Mouse (Mus musculus) gastrocnemius, postnatal 25 days (tissue): Measurements from ENCODE around the gene Fam120c. TPM values are rescaled to one million over a fixed set of nuclear protein-coding genes. Genes with fewer than 3 reads are reported as not detected.
"Not testable (repeated sequence)": the region's sequence is repeated elsewhere in the genome, so short reads cannot be mapped to it uniquely, and the experiment has no call there.

ENCODE experiments used
- DNase-seq: peaks from one replicate; pipeline ENCODE4 v3.0.0; 2022
- long read RNA-seq, 2 experiments: library from polyadenylated mRNA; stranded (forward); transcript quantifications; one replicate each; pipeline ENCODE4 v2.0.0; 2021
- total RNA-seq, 2 experiments: library from RNA; stranded (reverse); gene quantifications; 1 replicate in 1 of 2; 2 replicates in 1 of 2; pipeline ENCODE4 v1.2.3; 2021

Fam120c gene
- 10 to 100 TPM; 11.4 to 11.7 TPM for total RNA-seq
- long read RNA-seq, experiment 1, partial matches to known transcripts: 0 of 1 reads
- long read RNA-seq, experiment 1, other reads (novel, unspliced or antisense): 1 of 1 reads
- long read RNA-seq, experiment 2, partial matches to known transcripts: 0 of 3 reads
- long read RNA-seq, experiment 2, other reads (novel, unspliced or antisense): 3 of 3 reads

DNA sequence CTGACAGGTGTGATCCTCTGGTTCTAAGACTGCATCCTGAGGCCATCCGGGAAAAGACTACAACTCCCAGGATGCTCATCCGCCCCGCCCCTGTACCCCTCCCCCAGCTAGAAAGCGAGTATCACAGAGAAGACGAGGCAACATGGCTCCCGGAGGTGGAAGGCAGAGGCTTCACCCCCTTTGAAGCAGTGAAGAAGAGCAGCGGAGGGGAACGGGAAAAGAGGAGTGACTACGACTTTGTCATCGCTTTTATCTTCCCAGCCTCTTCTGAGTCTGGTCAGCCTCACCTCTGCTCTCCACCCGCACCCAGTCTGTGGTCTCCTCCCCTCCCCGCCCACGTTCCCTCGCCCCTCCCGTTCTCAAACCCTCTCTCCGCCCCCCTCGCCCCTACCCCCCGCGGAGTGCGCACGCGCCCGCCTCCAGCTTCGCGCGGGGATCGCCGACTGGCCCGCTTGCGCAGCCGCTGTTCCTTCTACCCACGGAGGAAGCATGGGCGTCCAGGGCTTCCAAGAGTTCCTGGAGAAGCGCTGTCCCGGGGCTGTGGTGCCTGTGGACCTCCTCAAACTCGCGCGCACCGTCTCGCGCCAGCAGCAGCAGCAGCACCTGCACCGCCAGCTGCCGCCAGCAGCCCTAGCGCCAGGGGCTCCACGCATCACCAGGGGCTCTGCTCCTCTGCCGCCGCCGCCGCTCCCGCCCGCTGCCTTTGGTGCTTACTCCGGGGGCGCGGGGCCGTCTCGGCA lies at the start of gene Fam120c:
Fam120c (plus strand) TSS at position 415 of the 740 bp plus-strand sequence.
- peak; percentile 84 for DNase-seq

GRCm38 (mm10) chrX:151298329-151298728 lies 45.6 kb upstream of the Fam120c start:
- no peak for DNase-seq

DNA sequence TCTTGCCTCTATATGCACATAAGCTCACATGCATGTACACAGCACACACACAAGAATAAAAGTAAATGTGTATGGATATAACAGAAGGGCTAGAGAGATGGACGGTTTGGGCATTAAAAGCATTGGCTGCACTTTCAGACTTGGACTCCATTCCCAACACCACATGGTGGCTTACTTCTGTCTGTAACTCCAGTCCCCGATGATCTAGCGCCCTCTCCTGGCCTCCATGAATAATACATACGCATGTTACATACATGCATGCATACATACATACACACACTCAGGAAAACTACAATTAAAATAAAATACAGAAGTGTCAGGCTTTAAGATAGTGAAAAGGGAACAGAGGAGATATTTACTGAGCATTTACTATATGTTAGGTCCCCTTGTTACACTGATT lies 30.2 kb upstream of the Fam120c start:
- DNase-seq: no peak

GRCm38 (mm10) chrX:151333615-151334014 lies 10.4 kb upstream of the Fam120c start:
- DNase-seq: no peak

DNA sequence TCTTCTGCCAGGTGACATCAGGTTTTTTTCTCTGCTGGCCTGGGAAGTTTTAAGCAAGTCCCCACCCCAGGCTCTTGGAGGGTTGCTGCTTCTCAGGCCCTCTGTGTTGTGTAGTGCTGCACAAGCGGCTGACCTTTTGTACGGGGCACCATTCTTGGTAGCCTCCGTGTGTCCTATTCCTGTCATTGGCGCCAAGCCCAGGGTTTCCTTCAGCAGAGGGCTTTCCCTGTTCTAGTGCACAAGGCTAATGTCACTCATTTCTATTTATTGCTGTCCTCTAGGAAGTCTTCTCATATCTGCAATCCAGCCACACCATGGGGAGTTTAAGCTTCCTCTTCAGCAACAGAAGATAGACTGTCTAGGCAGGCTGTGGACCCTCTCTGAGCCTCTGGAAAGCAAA lies 6.2 kb upstream of the Fam120c start:
- peak; percentile 75 for DNase-seq

GRCm38 (mm10) chrX:151344501-151344984 lies 568 bp downstream of the Fam120c start:
- peak; percentile 32 for DNase-seq

DNA sequence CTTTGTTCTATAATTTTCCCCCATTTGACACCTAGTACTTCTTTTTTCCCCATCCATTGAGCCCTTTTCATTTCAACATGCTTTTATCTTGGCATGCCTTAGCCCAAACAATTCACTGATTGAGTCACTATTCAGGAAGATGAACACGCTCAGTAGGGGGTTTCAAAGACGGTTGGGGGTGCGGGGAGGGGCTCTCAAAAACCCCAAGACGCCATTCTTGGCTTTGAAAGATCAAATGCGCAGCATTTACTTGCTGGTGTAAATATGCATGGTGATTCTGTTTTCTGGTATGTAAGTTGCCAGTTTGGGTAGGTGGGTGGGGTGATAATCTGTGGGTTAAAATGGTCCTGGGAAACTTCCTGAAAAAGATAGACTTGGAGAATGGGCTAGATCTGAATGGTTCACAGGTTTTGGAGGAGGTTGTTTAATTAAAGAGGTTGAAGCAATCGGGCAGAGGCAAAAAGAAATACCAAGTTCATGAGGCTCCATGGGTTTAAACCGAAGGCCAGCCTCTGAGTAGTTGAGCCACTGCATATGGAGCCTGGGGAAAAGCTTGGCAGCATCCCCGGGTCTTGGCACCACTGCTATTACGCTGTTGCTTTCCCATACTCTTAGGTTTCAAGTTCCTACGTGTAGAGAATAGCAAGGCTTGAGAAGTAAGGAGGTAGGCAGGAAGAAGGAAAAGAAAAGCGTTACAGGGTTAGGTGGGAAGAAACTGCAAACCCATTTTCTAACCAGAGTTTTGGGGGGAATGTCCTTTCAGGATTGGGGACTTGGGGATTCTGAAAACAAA lies 1.6 kb downstream of the Fam120c start:
- peak; percentile 17 for DNase-seq

DNA sequence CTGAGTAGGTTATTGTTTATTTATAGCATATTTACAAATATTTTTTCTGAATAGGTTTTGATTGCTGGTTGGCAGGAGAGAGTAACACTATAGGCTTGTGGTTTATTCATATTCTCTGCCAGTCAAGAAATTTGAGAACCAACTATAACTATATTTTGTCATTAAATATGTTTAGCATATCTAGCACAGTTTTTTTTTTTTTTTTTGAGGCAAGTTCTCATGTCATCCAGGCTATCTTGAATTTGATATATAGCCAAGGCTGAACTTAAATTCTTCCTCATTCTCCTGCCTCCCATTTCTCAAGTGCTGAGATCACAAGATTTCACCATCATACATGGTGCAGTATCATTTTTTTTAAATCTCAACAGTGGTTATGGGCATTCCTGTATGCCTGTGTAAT lies 3.3 kb downstream of the Fam120c start:
- DNase-seq: no peak

DNA sequence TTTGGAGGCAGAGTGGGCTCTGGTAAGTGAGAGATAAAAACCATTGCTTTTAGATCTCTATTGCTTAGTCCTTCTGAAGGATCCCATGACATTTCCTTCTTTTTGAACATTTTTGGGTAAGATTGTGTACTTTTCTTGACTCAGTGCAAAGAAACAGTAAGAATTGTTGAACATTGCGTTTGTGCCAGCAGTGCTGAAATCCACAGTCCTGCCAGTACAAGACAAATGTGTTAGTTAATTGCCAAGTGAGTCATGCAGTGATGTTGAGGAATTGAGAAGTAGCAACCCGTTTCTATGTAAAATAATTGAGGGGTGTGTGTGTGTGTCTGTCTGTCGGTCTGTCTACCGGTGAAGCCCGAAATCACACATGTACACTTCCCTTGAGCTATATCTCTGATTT lies 5.3 kb downstream of the Fam120c start:
- DNase-seq: no peak

DNA sequence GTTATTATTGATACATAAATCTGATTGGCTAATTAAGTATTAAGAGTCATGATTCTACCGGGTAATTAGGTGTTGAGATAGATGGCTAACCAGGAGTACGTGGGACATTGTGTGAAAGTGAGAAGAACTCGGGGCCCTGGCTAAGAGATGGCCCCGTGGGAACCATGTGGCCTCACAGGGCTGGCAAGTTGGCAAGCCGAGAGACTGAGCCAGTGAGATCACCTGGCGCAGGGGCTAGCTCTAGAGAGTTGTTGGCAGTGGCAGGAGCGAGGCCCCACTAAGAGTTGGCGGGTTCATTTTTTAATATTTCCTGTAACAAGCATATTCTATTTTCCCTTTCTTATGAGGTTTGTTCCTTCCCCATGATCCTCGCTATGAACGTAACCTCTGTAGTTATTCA lies 74.8 kb downstream of the Fam120c start:
- DNase-seq: no peak

DNA sequence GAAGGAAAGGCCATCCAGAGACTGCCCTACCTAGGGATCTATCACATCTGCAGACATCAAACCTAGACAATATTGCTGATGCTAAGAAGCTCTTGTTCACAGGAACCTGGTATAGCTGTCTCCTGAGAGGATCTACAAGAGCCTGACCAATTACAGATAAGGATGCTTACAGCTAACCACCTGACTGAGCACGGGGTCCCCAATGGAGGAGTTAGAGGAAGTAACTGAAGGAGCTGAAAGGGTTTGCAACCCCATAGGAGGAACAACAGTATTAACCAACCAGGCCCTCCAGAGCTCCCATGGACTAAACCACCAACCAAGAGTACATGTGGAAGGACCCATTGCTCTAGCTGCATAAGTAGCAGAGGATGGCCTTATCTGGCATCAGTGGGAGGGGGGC lies 76.8 kb downstream of the Fam120c start:
- DNase-seq: no peak

DNA sequence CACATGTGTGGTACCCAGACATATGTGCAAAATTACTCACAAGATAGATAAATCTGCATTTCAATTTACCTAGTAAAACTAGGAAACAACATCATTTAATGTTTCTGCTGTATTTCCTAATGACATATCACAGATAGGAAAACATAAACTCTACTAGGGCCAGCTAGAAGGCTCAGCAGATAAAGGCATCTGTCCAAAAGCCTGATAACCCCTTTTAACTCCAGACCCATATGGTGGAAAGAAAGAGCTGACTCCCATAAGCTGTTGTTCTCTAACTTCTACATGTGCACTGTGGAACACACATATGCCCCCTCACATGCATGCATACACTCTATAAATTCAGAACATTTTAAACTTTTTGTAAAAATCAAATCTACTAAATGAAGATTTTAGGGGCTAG lies 99.7 kb downstream of the Fam120c start:
- DNase-seq: no peak

DNA sequence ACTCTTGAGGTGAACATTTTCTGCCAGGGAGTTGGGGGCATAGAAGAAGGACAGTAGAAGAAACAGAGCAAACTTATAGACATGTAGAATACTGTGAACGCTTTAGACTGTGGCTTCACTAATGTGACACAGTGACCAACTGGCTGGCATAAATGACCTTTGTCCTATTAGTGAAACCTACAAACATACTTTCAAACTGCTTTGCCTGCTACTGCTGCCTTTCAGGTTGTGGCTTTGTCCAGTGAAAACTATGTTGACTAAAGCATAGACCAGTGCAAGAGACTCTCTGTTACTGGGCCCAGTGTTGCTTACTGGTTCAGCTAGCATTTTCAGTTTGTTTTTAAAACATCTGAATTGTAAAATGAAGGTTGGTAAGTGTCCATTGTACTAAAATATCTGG lies 100.2 kb downstream of the Fam120c start:
- no peak for DNase-seq

DNA sequence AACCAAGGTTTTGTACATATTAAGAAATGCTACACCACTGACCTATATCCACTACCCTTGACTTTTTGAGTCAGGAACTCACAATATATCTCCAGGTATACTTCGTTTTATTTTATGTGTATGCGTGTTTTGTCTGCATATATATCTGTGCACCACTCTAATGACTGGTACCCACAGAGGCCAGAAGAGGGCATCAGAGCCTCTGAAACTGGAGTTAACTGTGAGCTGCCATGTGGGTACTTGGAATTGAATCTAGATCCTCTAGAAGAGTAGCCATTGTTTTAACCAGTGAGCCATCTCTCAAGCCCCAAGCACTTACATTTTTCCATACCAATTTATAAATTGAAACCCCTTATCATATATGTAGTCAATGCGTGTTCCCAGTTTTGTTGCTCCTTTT lies 144.2 kb downstream of the Fam120c start:
- no peak for DNase-seq

GRCm38 (mm10) chrX:151493269-151493668 lies 149.3 kb downstream of the Fam120c start:
- DNase-seq: not testable (repeated sequence)

GRCm38 (mm10) chrX:151496596-151496995 lies 152.6 kb downstream of the Fam120c start:
- no peak for DNase-seq

DNA sequence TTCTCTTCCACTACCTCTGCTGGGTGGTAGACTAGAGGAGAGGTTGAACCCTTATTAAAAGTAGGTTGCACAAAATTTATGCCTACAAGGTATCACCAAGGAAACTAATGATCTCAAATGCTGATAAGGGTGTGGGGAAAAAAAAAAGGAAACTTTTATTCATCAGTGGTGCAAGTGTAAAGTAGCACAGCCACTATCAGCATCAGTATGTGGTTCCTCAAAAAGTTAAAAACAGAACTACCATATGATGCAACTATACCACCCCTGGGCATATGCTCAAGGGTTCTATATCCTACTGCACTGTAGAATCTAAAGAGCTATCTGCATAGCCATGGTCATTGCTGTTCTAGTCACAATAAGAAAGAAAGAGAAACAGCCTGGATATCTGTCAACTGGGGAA lies 164.6 kb downstream of the Fam120c start:
- DNase-seq: no peak

- no peak for DNase-seq
Measured at GRCm38 (mm10) chrX:151509906-151510305, 165.9 kb downstream of the Fam120c start.

- no peak for DNase-seq
Measured at GRCm38 (mm10) chrX:151513066-151513465, 169.1 kb downstream of the Fam120c start.

DNA sequence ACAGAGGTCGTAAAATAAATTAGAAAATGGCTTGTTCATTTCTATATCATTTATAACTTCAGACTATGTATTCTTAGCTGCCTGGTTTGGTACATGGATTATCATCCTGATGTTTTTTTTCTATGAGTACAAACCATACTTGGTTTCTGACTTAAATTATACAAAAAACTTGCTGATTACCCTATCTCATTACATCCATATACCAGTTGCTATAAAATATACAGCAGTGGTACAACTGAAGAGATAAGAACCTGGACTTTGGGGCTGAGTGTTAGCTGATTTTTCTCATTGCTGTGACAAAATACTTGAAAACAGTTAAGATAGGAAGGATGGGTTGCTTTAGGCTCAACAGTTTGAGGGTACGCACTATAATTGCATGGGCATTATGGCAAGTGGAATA lies 169.7 kb downstream of the Fam120c start:
- DNase-seq: no peak

DNA sequence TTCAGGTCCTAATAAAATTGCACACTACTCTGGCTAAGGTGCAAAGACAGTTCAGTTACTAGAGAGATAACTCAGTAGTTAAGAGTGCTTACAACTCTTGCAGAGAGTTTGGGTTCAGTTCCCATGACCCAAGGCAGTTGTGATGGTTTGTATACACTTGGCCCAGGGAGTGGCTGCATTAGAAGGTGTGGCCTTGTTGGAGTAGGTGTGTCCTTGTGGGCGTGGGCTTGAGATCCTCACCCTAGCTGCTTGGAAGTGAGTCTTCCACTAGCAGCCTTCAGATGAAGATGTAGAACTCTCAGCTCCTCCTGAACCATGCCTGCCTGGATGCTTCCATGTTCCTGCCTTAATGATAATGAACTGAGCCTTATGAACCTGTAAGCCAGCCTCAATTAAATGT lies 174.2 kb downstream of the Fam120c start:
- DNase-seq: no peak

DNA sequence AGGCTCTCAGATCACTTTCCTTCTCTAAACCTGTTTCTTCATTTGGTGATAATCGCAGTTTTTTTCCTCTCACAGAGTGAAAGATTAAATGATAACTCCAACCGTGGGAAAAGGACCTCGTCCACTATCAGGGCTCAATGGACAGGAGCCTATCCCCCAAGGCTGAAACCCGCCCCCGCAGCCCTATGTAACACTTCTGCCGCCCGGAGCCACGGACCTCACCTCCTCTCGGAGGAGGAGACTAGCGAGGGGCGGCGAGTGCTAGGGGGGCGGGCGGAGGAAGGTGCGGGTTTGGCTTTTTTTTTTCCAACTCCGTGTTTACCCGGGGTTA lies 176.1 kb downstream of the Fam120c start:
- DNase-seq: no peak
